Comparison of ENCODE assay signal across 7 mouse cellular contexts in the genomic region with DNA sequence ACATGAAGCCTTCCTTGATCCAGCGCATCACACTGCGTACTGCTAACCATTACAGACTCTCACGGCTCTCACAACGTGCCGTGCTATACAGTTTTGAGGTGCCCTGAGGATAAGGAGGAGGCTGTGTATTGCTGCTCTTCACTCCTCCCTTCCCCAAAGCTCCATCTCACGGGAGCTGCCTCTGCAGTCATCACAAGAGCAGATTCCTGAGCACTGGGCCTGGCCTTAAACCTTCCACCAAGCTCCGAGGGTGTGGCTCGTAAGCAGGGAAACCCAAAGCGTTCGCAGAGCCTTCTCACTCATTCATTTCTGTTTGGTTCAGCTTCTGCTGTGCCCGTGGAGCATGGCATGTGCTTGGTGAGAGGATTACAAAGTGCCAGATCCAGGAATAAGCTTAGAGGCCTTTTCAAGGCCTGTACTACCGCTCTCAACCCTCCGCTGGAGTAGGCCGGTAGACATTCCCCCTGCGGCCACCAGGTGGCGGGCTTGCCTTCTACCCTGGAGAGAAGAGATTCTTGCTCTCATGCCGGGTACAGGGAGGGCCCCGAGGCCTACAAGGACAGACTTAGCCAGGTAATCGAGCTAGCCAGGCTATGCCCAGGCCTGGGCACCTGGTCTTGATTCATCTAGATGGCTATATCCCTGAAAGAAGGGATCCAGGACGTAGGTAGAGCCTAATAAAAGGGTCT. TPM values are rescaled to one million over a fixed set of nuclear protein-coding genes. Genes with fewer than 3 reads are reported as not detected.
DNase-seq lines count a peak whose midpoint lies in the region; ATAC-seq and TF ChIP-seq lines count a peak whose summit lies in the region.

No protein-coding gene starts in this region.

- DNase-seq in adrenal gland, adult 2 months, result peak; percentile 93
- DNase-seq in embryo, embryonic 11.5 days (ENCODE audit: low read depth, low spot score), result peak; percentile 86
- DNase-seq in left cerebral cortex, postnatal 36 days (ENCODE audit: low spot score in 2 of 2), result peak; percentile 91 to 92

- WGBS in intestine, postnatal 0 days, result 40% methylated on average over 20 of the region's 20 CpGs
- 43% methylated on average over 20 of the region's 20 CpGs for WGBS in midbrain, embryonic 12.5 days
- 41% methylated on average over 20 of the region's 20 CpGs for WGBS in small intestine, adult 2 months

- H3K4me3 ChIP-seq in intestine, postnatal 0 days (ENCODE audit: low read depth, low read length), result no peak overlapping the region
- H3K4me3 ChIP-seq in midbrain, embryonic 12.5 days, result no peak overlapping the region
- H3K4me3 ChIP-seq in small intestine, adult 2 months (ENCODE audit: low read depth, low read length), result no peak overlapping the region

- no peaks in the 10 kb centered on the region for H3K4me1 ChIP-seq in intestine, postnatal 0 days (replicated peaks; ENCODE audit: control insufficient read depth, insufficient read depth, low read length)
- 0 out of 2 replicates have a peak, but pooled peaks cover 5% of the 10 kb centered on the region for H3K4me1 ChIP-seq in midbrain, embryonic 12.5 days
- peaks cover 8% of the 10 kb centered on the region; the same call in 1 of the 2 replicates for H3K4me1 ChIP-seq in small intestine, adult 2 months (ENCODE audit: control insufficient read depth, insufficient read depth, insufficient read length, low read length)

- H3K36me3 ChIP-seq in intestine, postnatal 0 days (ENCODE audit: control insufficient read depth, insufficient read depth), result peaks cover 71% of the 10 kb centered on the region
- H3K36me3 ChIP-seq in midbrain, embryonic 12.5 days, result peaks cover 74% of the 10 kb centered on the region
- H3K36me3 ChIP-seq in small intestine, adult 2 months (ENCODE audit: control insufficient read depth, insufficient read depth, low read length), result peaks cover 41% of the 10 kb centered on the region

- H3K9ac ChIP-seq in intestine, postnatal 0 days (ENCODE audit: low read depth, low read length), result peak overlapping the region; percentile 64
- peak overlapping the region; percentile 42 for H3K9ac ChIP-seq in midbrain, embryonic 12.5 days (replicated peaks)

- H3K4me2 ChIP-seq in intestine, postnatal 0 days (replicated peaks; ENCODE audit: low read depth), result no peak overlapping the region
- H3K4me2 ChIP-seq in midbrain, embryonic 12.5 days (replicated peaks), result no peak overlapping the region

- peak overlapping the region; percentile 62 for H3K27ac ChIP-seq in intestine, postnatal 0 days (ENCODE audit: low read depth, low read length)
- H3K27ac ChIP-seq in midbrain, embryonic 12.5 days (replicated peaks), result peak overlapping the region; percentile 27
- 0 out of 2 replicates have a peak overlapping the region, but pooled peaks have one; percentile 40 for H3K27ac ChIP-seq in small intestine, adult 2 months (ENCODE audit: insufficient read depth, low read depth, low read length)

- intact Hi-C loops in left cerebral cortex, postnatal 36 days (cut with DNase I), result loop anchor here (1.0 to 5.0 kb wide), 3 partner anchors 41 to 135 kb away; a partner anchor contains a TSS

- no peaks in the 10 kb centered on the region for H3K9me3 ChIP-seq in intestine, postnatal 0 days (ENCODE audit: control insufficient read depth)
- no peaks in the 10 kb centered on the region for H3K9me3 ChIP-seq in midbrain, embryonic 12.5 days

- TF ChIP-seq CTCF in intestine, postnatal 0 days (IDR thresholded peaks at IDR 0.05; ENCODE audit: low read depth), result peak; percentile 97
- TF ChIP-seq CTCF in small intestine, adult 2 months (IDR thresholded peaks at IDR 0.05; ENCODE audit: extremely low read depth, insufficient read length, insufficient replicate concordance, low read depth, low read length), result peak; percentile 98

- TF ChIP-seq POLR2A in small intestine, adult 2 months (IDR thresholded peaks at IDR 0.05; ENCODE audit: low read depth, low read length), result no peak

- no peaks in the 10 kb centered on the region for H3K27me3 ChIP-seq in intestine, postnatal 0 days (replicated peaks; ENCODE audit: control insufficient read depth, insufficient read depth, low read length)
- no peaks in the 10 kb centered on the region for H3K27me3 ChIP-seq in midbrain, embryonic 12.5 days
- no peaks in the 10 kb centered on the region for H3K27me3 ChIP-seq in small intestine, adult 2 months (ENCODE audit: control insufficient read depth, insufficient read depth, low read length)

- peak; percentile 75 for ATAC-seq in granulocyte monocyte progenitor cell, adult 5-6 weeks (replicated peaks; ENCODE audit: poor library complexity, severe bottlenecking)
- peak; percentile 79 for ATAC-seq in intestine, postnatal 0 days
- peak; percentile 70 for ATAC-seq in midbrain, embryonic 12.5 days (ENCODE audit: low FRiP score, low read depth)

RNA-seq across cellular contexts. Expression of a gene that starts 9.8 kb away (rescaled TPM):
- 10 to 100 TPM; 26.7 to 32.9 TPM for total RNA-seq in adrenal gland, adult 2 months (2021)
- polyA plus RNA-seq in adrenal gland, adult 2 months (2012; rRNA removed), result 1.9 and 2.3 TPM in 2 replicates
- total RNA-seq in granulocyte monocyte progenitor cell, adult 5-6 weeks (2014; fragmentation: Nextera tagmentation), result 11.7 and 14.5 TPM in 2 replicates
- 5.7 and 10.9 TPM in 2 replicates for total RNA-seq in granulocyte monocyte progenitor cell, adult 5-6 weeks (2017)
- polyA plus RNA-seq in intestine, postnatal 0 days (2015; fragmentation: Nextera tagmentation; extraction: Ambion mirVana), result 19.0 and 21.5 TPM in 2 replicates
- 10 to 100 TPM; 17.0 to 18.9 TPM for total RNA-seq in left cerebral cortex, postnatal 36 days (2021)
- polyA plus RNA-seq in midbrain, embryonic 12.5 days (2016; fragmentation: Nextera tagmentation; extraction: Ambion mirVana), result 38.4 and 39.6 TPM in 2 replicates
- polyA plus RNA-seq in small intestine, adult 2 months (2012; rRNA removed), result 1.3 and 1.7 TPM in 2 replicates

RNA-seq across cellular contexts. Expression of a gene that starts 27.4 kb away (rescaled TPM):
- 100 to 1,000 TPM; 164 to 202 TPM for total RNA-seq in adrenal gland, adult 2 months (2021)
- 358 and 395 TPM in 2 replicates for polyA plus RNA-seq in adrenal gland, adult 2 months (2012; rRNA removed)
- 180 and 213 TPM in 2 replicates for total RNA-seq in granulocyte monocyte progenitor cell, adult 5-6 weeks (2014; fragmentation: Nextera tagmentation)
- 150 and 235 TPM in 2 replicates for total RNA-seq in granulocyte monocyte progenitor cell, adult 5-6 weeks (2017)
- 110 and 111 TPM in 2 replicates for polyA plus RNA-seq in intestine, postnatal 0 days (2015; fragmentation: Nextera tagmentation; extraction: Ambion mirVana)
- 10 to 100 TPM; 72.2 to 75.4 TPM for total RNA-seq in left cerebral cortex, postnatal 36 days (2021)
- polyA plus RNA-seq in midbrain, embryonic 12.5 days (2016; fragmentation: Nextera tagmentation; extraction: Ambion mirVana), result 142 and 147 TPM in 2 replicates
- polyA plus RNA-seq in small intestine, adult 2 months (2012; rRNA removed), result 152 and 199 TPM in 2 replicates

RNA-seq across cellular contexts. Expression of a gene that starts 39.4 kb away (rescaled TPM):
- 10 to 100 TPM; 41.5 to 67.3 TPM for total RNA-seq in adrenal gland, adult 2 months (2021)
- polyA plus RNA-seq in adrenal gland, adult 2 months (2012; rRNA removed), result 186 and 275 TPM in 2 replicates
- 5.5 and 7.6 TPM in 2 replicates for total RNA-seq in granulocyte monocyte progenitor cell, adult 5-6 weeks (2014; fragmentation: Nextera tagmentation)
- 5.0 and 6.6 TPM in 2 replicates for total RNA-seq in granulocyte monocyte progenitor cell, adult 5-6 weeks (2017)
- polyA plus RNA-seq in intestine, postnatal 0 days (2015; fragmentation: Nextera tagmentation; extraction: Ambion mirVana), result 76.1 and 92.4 TPM in 2 replicates
- 10 to 100 TPM; 22.9 to 23.9 TPM for total RNA-seq in left cerebral cortex, postnatal 36 days (2021)
- polyA plus RNA-seq in midbrain, embryonic 12.5 days (2016; fragmentation: Nextera tagmentation; extraction: Ambion mirVana), result 65.1 and 69.6 TPM in 2 replicates
- polyA plus RNA-seq in small intestine, adult 2 months (2012; rRNA removed), result 585 and 916 TPM in 2 replicates

RNA-seq across cellular contexts. Expression of a gene that starts 57.4 kb away (rescaled TPM):
- total RNA-seq in adrenal gland, adult 2 months (2021), result 1 to 10 TPM; 1.4 to 3.4 TPM
- polyA plus RNA-seq in adrenal gland, adult 2 months (2012; rRNA removed), result 3.9 and 4.4 TPM in 2 replicates
- total RNA-seq in granulocyte monocyte progenitor cell, adult 5-6 weeks (2014; fragmentation: Nextera tagmentation), result 6.8 and 13.0 TPM in 2 replicates
- 6.0 TPM in 1 of 2 replicates, not detected in the other for total RNA-seq in granulocyte monocyte progenitor cell, adult 5-6 weeks (2017)
- polyA plus RNA-seq in intestine, postnatal 0 days (2015; fragmentation: Nextera tagmentation; extraction: Ambion mirVana), result 9.3 and 9.5 TPM in 2 replicates
- 1 to 10 TPM; 1.7 to 1.8 TPM for total RNA-seq in left cerebral cortex, postnatal 36 days (2021)
- 3.2 and 3.9 TPM in 2 replicates for polyA plus RNA-seq in midbrain, embryonic 12.5 days (2016; fragmentation: Nextera tagmentation; extraction: Ambion mirVana)
- polyA plus RNA-seq in small intestine, adult 2 months (2012; rRNA removed), result 0.50 and 1.7 TPM in 2 replicates
